Mouse (Mus musculus) thymus, postnatal 0 days (tissue): ENCODE data around the gene Nxpe4. TPM values are rescaled to one million over a fixed set of nuclear protein-coding genes. Genes with fewer than 3 reads are reported as not detected.

ENCODE experiments used
- DNase-seq: peaks from one replicate; pipeline ENCODE4 v3.0.0-alpha.2; 2015; ENCODE audit warnings: low spot score
- polyA plus RNA-seq: library from polyadenylated mRNA; unstranded; fragments of >200 nt; fragmentation: Nextera tagmentation; extraction: Ambion mirVana; gene quantifications from 2 replicates; pipeline ENCODE4 v1.2.1, GENCODE M21; 2015

The Nxpe4 gene
- polyA plus RNA-seq, 1 experiment from 2014 or later, result 1.8 TPM

GRCm38 (mm10) chr9:48315825-48316224 lies 154.0 kb downstream of the Nxpe4 start:
- DNase-seq, result no peak

- no peak for DNase-seq
Observed at GRCm38 (mm10) chr9:48326338-48326737, 164.5 kb downstream of the Nxpe4 start.

GRCm38 (mm10) chr9:48329597-48329996 lies 167.8 kb downstream of the Nxpe4 start:
- no peak for DNase-seq

GRCm38 (mm10) chr9:48338783-48339455 lies 177.1 kb downstream of the Nxpe4 start:
- DNase-seq, result no peak

GRCm38 (mm10) chr9:48339563-48339962 lies 177.7 kb downstream of the Nxpe4 start:
- no peak for DNase-seq

GRCm38 (mm10) chr9:48340708-48341380 lies 179.0 kb downstream of the Nxpe4 start:
- no peak for DNase-seq

- no peak for DNase-seq
Observed at GRCm38 (mm10) chr9:48345456-48345855, 183.6 kb downstream of the Nxpe4 start.

- DNase-seq, result no peak
Observed at GRCm38 (mm10) chr9:48345866-48346265, 184.0 kb downstream of the Nxpe4 start.

GRCm38 (mm10) chr9:48353148-48353698 lies 191.4 kb downstream of the Nxpe4 start, which contains the start of gene Nxpe2:
TSS of gene Nxpe2 (minus strand) at chr9:48353454.
- DNase-seq, result no peak

- no peak for DNase-seq
Observed at GRCm38 (mm10) chr9:48354122-48354521, 192.3 kb downstream of the Nxpe4 start.

GRCm38 (mm10) chr9:48354793-48355192 lies 193.0 kb downstream of the Nxpe4 start:
- DNase-seq, result peak; percentile 42

- no peak for DNase-seq
Observed at GRCm38 (mm10) chr9:48357097-48357496, 195.3 kb downstream of the Nxpe4 start.

GRCm38 (mm10) chr9:48360826-48361225 lies 199.0 kb downstream of the Nxpe4 start:
- DNase-seq, result no peak

GRCm38 (mm10) chr9:48361815-48362631 lies 200.2 kb downstream of the Nxpe4 start:
- DNase-seq, result no peak

- DNase-seq, result no peak
Observed at GRCm38 (mm10) chr9:48362743-48363142, 200.9 kb downstream of the Nxpe4 start.

- no peak for DNase-seq
Observed at GRCm38 (mm10) chr9:48373232-48373878, 211.5 kb downstream of the Nxpe4 start.

- no peak for DNase-seq
Observed at GRCm38 (mm10) chr9:48374357-48374756, 212.5 kb downstream of the Nxpe4 start.

GRCm38 (mm10) chr9:48388451-48388850 lies 226.6 kb downstream of the Nxpe4 start:
- DNase-seq, result no peak

- DNase-seq, result no peak
Observed at GRCm38 (mm10) chr9:48389983-48390382, 228.2 kb downstream of the Nxpe4 start.

- no peak for DNase-seq
Observed at GRCm38 (mm10) chr9:48403590-48404209, 241.9 kb downstream of the Nxpe4 start.

GRCm38 (mm10) chr9:48404687-48405086 lies 242.9 kb downstream of the Nxpe4 start:
- DNase-seq, result no peak
